Mouse (Mus musculus) MEL (cell line): ENCODE data around the gene Gm20388. TPM values are rescaled to one million over a fixed set of nuclear protein-coding genes. Genes with fewer than 3 reads are reported as not detected.

ENCODE experiments used
- DNase-seq: peaks from one replicate; pipeline ENCODE4 v3.0.0; 2011; ENCODE audit warnings: low read depth, low spot score
- H3K27ac ChIP-seq: 2 replicates; pipeline ENCODE4 v1.5.1; 2012; ENCODE audit warnings: low read depth, mild to moderate bottlenecking, control low read depth, low read length, moderate library complexity; ENCODE audit not compliant: control insufficient read depth
- H3K27me3 ChIP-seq, 2 experiments: fragments of 150-350 bp in 1 of 2; sonication (generic) in 1 of 2; 2 replicates each; pipeline ENCODE4 v1.6.1; 2012; ENCODE audit warnings: low read length in 2 of 2, mild to moderate bottlenecking in 2 of 2, improper control_type of control experiment in 1 of 2, moderate library complexity in 1 of 2; ENCODE audit not compliant: insufficient read depth in 2 of 2, control insufficient read depth in 1 of 2
- H3K36me3 ChIP-seq, 2 experiments: 2 replicates each; pipeline ENCODE4 v1.6.1; 2012 to 2014; ENCODE audit warnings: low read length in 2 of 2, improper control_type of control experiment in 1 of 2, inconsistent platforms in 1 of 2, mild to moderate bottlenecking in 1 of 2; ENCODE audit not compliant: insufficient read depth in 2 of 2, control insufficient read depth in 1 of 2
- H3K4me1 ChIP-seq, 2 experiments: fragments of 150-350 bp in 1 of 2; sonication (generic) in 1 of 2; 2 replicates each; pipeline ENCODE4 v1.6.1; 2012; ENCODE audit warnings: low read length in 2 of 2, improper control_type of control experiment in 1 of 2, mild to moderate bottlenecking in 1 of 2; ENCODE audit not compliant: insufficient read depth in 2 of 2, control insufficient read depth in 1 of 2
- H3K4me3 ChIP-seq, 2 experiments: fragments of 150-350 bp in 1 of 2; sonication (generic) in 1 of 2; 2 replicates each; pipeline ENCODE4 v1.5.1; 2012; ENCODE audit warnings: low read depth in 2 of 2, low read length in 2 of 2, mild to moderate bottlenecking in 2 of 2, moderate library complexity in 2 of 2, control low read depth in 1 of 2, improper control_type of control experiment in 1 of 2; ENCODE audit not compliant: control insufficient read depth in 1 of 2, insufficient read depth in 1 of 2
- H3K79me2 ChIP-seq: 2 replicates; pipeline ENCODE4 v1.6.1; 2012; ENCODE audit warnings: mild to moderate bottlenecking, low read length, moderate library complexity; ENCODE audit not compliant: control insufficient read depth, poor library complexity, insufficient read depth
- H3K9ac ChIP-seq: 2 replicates; pipeline ENCODE4 v1.6.1; 2012; ENCODE audit warnings: low read depth, mild to moderate bottlenecking, control low read depth, low read length, moderate library complexity; ENCODE audit not compliant: control insufficient read depth, poor library complexity, severe bottlenecking
- H3K9me3 ChIP-seq: fragments of 150-350 bp; sonication (generic); replicated peaks from 2 replicates; pipeline ENCODE4 v1.6.1; 2012; ENCODE audit warnings: mild to moderate bottlenecking, low read length, improper control_type of control experiment, moderate library complexity; ENCODE audit not compliant: insufficient read depth
- BHLHE40 ChIP-seq: IDR thresholded peaks from 2 replicates; pipeline ENCODE4 v1.6.1; 2012; ENCODE audit warnings: low read depth, mild to moderate bottlenecking, inconsistent platforms, low read length, improper control_type of control experiment, borderline replicate concordance
- CHD2 ChIP-seq: IDR thresholded peaks from 2 replicates; pipeline ENCODE4 v1.6.1; 2011; ENCODE audit warnings: low read length, improper control_type of control experiment
- E2F4 ChIP-seq: IDR thresholded peaks from 2 replicates; pipeline ENCODE4 v1.6.1; 2011; ENCODE audit warnings: low read depth, low read length, improper control_type of control experiment, borderline replicate concordance
- ELF1 ChIP-seq: IDR thresholded peaks from 2 replicates; pipeline ENCODE4 v1.6.1; 2014; ENCODE audit warnings: low read depth, mild to moderate bottlenecking, inconsistent platforms, low read length, improper control_type of control experiment, moderate library complexity
- ETS1 ChIP-seq: IDR thresholded peaks from 2 replicates; pipeline ENCODE4 v1.6.1; 2012; ENCODE audit warnings: low read depth, mild to moderate bottlenecking, inconsistent platforms, low read length, improper control_type of control experiment, moderate library complexity
- GABPA ChIP-seq: IDR thresholded peaks from 2 replicates; pipeline ENCODE4 v1.6.1; 2012; ENCODE audit warnings: low read depth, mild to moderate bottlenecking, inconsistent platforms, low read length, improper control_type of control experiment, moderate library complexity
- HCFC1 ChIP-seq: IDR thresholded peaks from 2 replicates; pipeline ENCODE4 v1.6.1; 2012; ENCODE audit warnings: low read depth, mild to moderate bottlenecking, inconsistent platforms, low read length, improper control_type of control experiment, moderate library complexity
- JUND ChIP-seq: IDR thresholded peaks from 2 replicates; pipeline ENCODE4 v1.6.1; 2011; ENCODE audit warnings: low read depth, mild to moderate bottlenecking, improper control_type of control experiment, low read length
- MAZ ChIP-seq: IDR thresholded peaks from 2 replicates; pipeline ENCODE4 v1.6.1; 2012; ENCODE audit warnings: low read depth, mild to moderate bottlenecking, inconsistent platforms, low read length, improper control_type of control experiment
- MXI1 ChIP-seq: IDR thresholded peaks from 2 replicates; pipeline ENCODE4 v1.6.1; 2011; ENCODE audit warnings: mild to moderate bottlenecking, low read depth, low read length, improper control_type of control experiment
- MYC ChIP-seq: IDR thresholded peaks from 2 replicates; pipeline ENCODE4 v1.6.1; 2011; ENCODE audit warnings: low read depth, mild to moderate bottlenecking, low read length, improper control_type of control experiment, moderate library complexity
- NELFE ChIP-seq: IDR thresholded peaks from 2 replicates; pipeline ENCODE4 v1.6.1; 2011; ENCODE audit warnings: low read depth, low read length, improper control_type of control experiment
- NRF1 ChIP-seq: IDR thresholded peaks from 2 replicates; pipeline ENCODE4 v1.6.1; 2014; ENCODE audit warnings: low read depth, mild to moderate bottlenecking, inconsistent platforms, low read length, improper control_type of control experiment, moderate library complexity; ENCODE audit not compliant: poor library complexity, insufficient read depth, severe bottlenecking
- POLR2A ChIP-seq, 2 experiments: IDR thresholded peaks; 2 replicates each; pipeline ENCODE4 v1.6.1; 2011 to 2012; ENCODE audit warnings: low read length in 2 of 2, mild to moderate bottlenecking in 2 of 2, control low read depth in 1 of 2, improper control_type of control experiment in 1 of 2, low read depth in 1 of 2, moderate library complexity in 1 of 2; ENCODE audit not compliant: control insufficient read depth in 1 of 2, insufficient read depth in 1 of 2, poor library complexity in 1 of 2
- POLR2AphosphoS2 ChIP-seq: IDR thresholded peaks from 2 replicates; pipeline ENCODE4 v1.6.1; 2011; ENCODE audit warnings: low read length, improper control_type of control experiment
- POLR2AphosphoS5 ChIP-seq: IDR thresholded peaks from 2 replicates; pipeline ENCODE4 v1.6.1; 2012; ENCODE audit warnings: low read depth, borderline replicate concordance, mild to moderate bottlenecking, inconsistent platforms, low read length, moderate library complexity, mixed read lengths
- RAD21 ChIP-seq: IDR thresholded peaks from 2 replicates; pipeline ENCODE4 v1.6.1; 2011; ENCODE audit warnings: mild to moderate bottlenecking, low read depth, low read length, improper control_type of control experiment
- RCOR1 ChIP-seq: IDR thresholded peaks from 2 replicates; pipeline ENCODE4 v1.6.1; 2012; ENCODE audit warnings: low read depth, mild to moderate bottlenecking, inconsistent platforms, low read length, improper control_type of control experiment
- SMC3 ChIP-seq: IDR thresholded peaks from 2 replicates; pipeline ENCODE4 v1.6.1; 2011; ENCODE audit warnings: low read depth, low read length, improper control_type of control experiment
- TAL1 ChIP-seq: IDR thresholded peaks from 2 replicates; pipeline ENCODE4 v1.6.1; 2012; ENCODE audit warnings: mild to moderate bottlenecking, inconsistent platforms, low read length, moderate library complexity, mixed read lengths
- TBP ChIP-seq: IDR thresholded peaks from 2 replicates; pipeline ENCODE4 v1.8.0; 2011; ENCODE audit warnings: low read depth, low read length, improper control_type of control experiment
- UBTF ChIP-seq: IDR thresholded peaks from 2 replicates; pipeline ENCODE4 v1.6.1; 2012; ENCODE audit warnings: low read depth, mild to moderate bottlenecking, inconsistent platforms, low read length, improper control_type of control experiment, moderate library complexity, borderline replicate concordance; ENCODE audit not compliant: insufficient read depth
- ZNF384 ChIP-seq: IDR thresholded peaks from 2 replicates; pipeline ENCODE4 v1.6.1; 2012; ENCODE audit warnings: low read depth, mild to moderate bottlenecking, inconsistent platforms, low read length, improper control_type of control experiment
- polyA plus RNA-seq, 2 experiments: library from polyadenylated mRNA; stranded (reverse) in 1 of 2; unstranded in 1 of 2; fragments of >175 nt in 1 of 2; fragments of >200 nt in 1 of 2; gene quantifications; 2 replicates each; pipeline versions ENCODE4 v1.2.1 to v1.2.4; 2012; ENCODE audit warnings: low replicate concordance in 2 of 2, low read depth in 1 of 2; ENCODE audit not compliant: insufficient read length in 2 of 2, insufficient read depth in 1 of 2, missing spikeins in 1 of 2
- total RNA-seq: library from RNA; depleted of rRNA; stranded (reverse); fragments of 300-350 nt; gene quantifications from 2 replicates; pipeline ENCODE4 v1.2.3, GENCODE M21; 2012

Gene Gm20388
- total and polyA plus RNA-seq, 3 experiments: 11.1 to 17.8 TPM; not detected in 1

- no peaks in the 10 kb centered on the region for H3K79me2 ChIP-seq
Measured at GRCm38 (mm10) chr8:122006688-122007484, 2096.2 kb downstream of the Gm20388 start.

GRCm38 (mm10) chr8:122008395-122008794, 2097.8 kb downstream of the Gm20388 start:
- no peaks in the 10 kb centered on the region for H3K79me2 ChIP-seq
- H3K36me3 ChIP-seq: no peaks in the 10 kb centered on the region; a peak in 1 of 4 replicates
- no peaks in the 10 kb centered on the region for H3K9me3 ChIP-seq
- no peak overlapping the region for H3K4me3 ChIP-seq
- no peak overlapping the region for H3K27ac ChIP-seq
- H3K9ac ChIP-seq: no peak overlapping the region
- no peaks in the 10 kb centered on the region for H3K27me3 ChIP-seq
- TF ChIP-seq ZNF384 (no peak), NELFE (no peak), RAD21 (no peak), SMC3 (no peak), BHLHE40 (no peak), POLR2AphosphoS2 (no peak), ETS1 (no peak), POLR2AphosphoS5 (no peak), RCOR1 (no peak), TAL1 (no peak), MXI1 (no peak), ELF1 (no peak)
- DNase-seq: no peak
- no peaks in the 10 kb centered on the region for H3K4me1 ChIP-seq

More at GRCm38 (mm10) chr8:122006688-122007484, 2096.2 kb downstream of the Gm20388 start:
- Histone ChIP-seq H3K36me3 (no peaks in the 10 kb centered on the region; a peak in 2 of 4 replicates), H3K9ac (no peak overlapping the region), H3K4me1 (no peaks in the 10 kb centered on the region), H3K9me3 (no peaks in the 10 kb centered on the region), H3K4me3 (no peak overlapping the region), H3K27me3 (no peaks in the 10 kb centered on the region), H3K27ac (no peak overlapping the region)
- DNase-seq: no peak
- TF ChIP-seq MAZ: no peak
- TF ChIP-seq MXI1: no peak
- TF ChIP-seq HCFC1: no peak
- TF ChIP-seq ELF1: no peak
- no peak for TF ChIP-seq GABPA
- no peak for TF ChIP-seq MYC
- TF ChIP-seq CHD2: no peak
- TF ChIP-seq NRF1: no peak
- TF ChIP-seq POLR2AphosphoS2: no peak
- no peak for TF ChIP-seq ETS1
- TF ChIP-seq RAD21: no peak
- no peak for TF ChIP-seq TBP
- TF ChIP-seq POLR2A (IDR thresholded peaks at IDR 0.05; ENCODE audit: control insufficient read depth in 1 of 2, insufficient read depth in 1 of 2, low read depth in 1 of 2, low read length in 2 of 2, poor library complexity in 1 of 2): no peak
- TF ChIP-seq JUND: no peak
- TF ChIP-seq UBTF: no peak
- TF ChIP-seq E2F4: no peak
- TF ChIP-seq NELFE: no peak
- TF ChIP-seq, all 39 proteins: peak for 0
